Mouse (Mus musculus): ENCODE data around the gene Klhl31. TPM values are rescaled to one million over a fixed set of nuclear protein-coding genes. Genes with fewer than 3 reads are reported as not detected.
A peak's percentile ranks its signal among the peaks of the same experiment; 100 is the strongest.

Klhl31 gene
- 1.4 and 1.6 TPM in 2 replicates for polyA plus RNA-seq (2014; fragmentation: Nextera tagmentation; extraction: Ambion mirVana)

GRCm38 (mm10) chr9:77636450-77636951 is at the start of gene Klhl31:
Gene Klhl31 (plus strand): TSS chr9:77636500.
- ATAC-seq (replicated peaks; ENCODE audit: insufficient number of reproducible peaks, low FRiP score, low TSS enrichment, low read depth) (no peak), DNase-seq (ENCODE audit: low spot score) (peak; percentile 19)
- H3K36me3 ChIP-seq (replicated peaks; ENCODE audit: control insufficient read depth, insufficient read depth, low read depth, low read length): no peaks in the 10 kb centered on the region
- no peaks in the 10 kb centered on the region for H3K27me3 ChIP-seq (ENCODE audit: control insufficient read depth, insufficient read depth, low read length)
- WGBS: 56% methylated on average over 10 of the region's 10 CpGs
- no peak within 1 kb of the TSS for H3K9ac ChIP-seq (replicated peaks; ENCODE audit: low read length)
- no peaks in the 10 kb centered on the region for H3K9me3 ChIP-seq (replicated peaks; ENCODE audit: control insufficient read depth, low read length)
- no peaks in the 10 kb centered on the region for H3K4me1 ChIP-seq (ENCODE audit: control insufficient read depth, insufficient read depth, low read length)
- no peak within 1 kb of the TSS for H3K4me3 ChIP-seq (ENCODE audit: low read depth, low read length)
- no peak within 1 kb of the TSS for H3K27ac ChIP-seq (replicated peaks; ENCODE audit: low read depth, low read length)
- no peak within 1 kb of the TSS for H3K4me2 ChIP-seq (ENCODE audit: low read depth, low read length)

DNA sequence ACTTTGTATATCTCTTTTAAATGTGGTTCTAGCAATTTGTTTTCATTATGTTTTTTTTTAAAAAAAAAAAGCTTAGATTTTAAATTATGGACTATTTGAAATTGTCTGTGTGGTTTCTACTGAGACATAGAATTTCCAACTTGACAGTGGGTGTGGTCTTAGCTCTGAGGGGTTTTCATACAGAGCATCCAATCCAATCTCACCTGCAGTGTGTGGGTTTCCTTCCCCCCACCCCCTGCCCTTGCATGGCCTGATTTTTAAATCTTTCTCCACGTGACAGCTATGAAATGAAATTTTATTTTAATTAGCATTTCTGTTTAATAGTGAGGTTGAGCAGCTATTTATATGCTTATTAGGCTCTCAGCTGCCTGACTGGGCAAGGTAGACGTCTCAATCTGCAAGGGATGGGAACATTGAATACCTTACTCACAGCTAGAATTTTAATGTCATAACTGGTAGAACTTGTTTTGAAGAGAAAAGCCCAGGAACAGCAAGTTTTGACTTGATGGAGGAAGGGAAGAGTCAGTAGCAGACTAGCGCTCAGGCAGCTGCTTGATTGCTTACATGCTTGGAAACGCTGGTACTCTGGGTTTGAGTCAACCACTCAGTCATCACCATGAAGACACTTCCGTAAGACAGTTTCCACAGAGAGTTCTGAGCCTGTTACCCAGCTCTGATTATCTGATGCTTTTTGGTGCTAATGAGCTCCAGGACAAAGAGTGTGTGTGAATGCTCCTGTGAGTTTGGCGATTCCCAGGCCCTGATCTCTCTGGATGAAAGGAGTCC is 49.3 kb upstream of the Klhl31 start:
- H3K27ac ChIP-seq (replicated peaks; ENCODE audit: low read depth, low read length): no peak overlapping the region
- WGBS: 67% methylated on average over 6 of the region's 6 CpGs
- DNase-seq (ENCODE audit: low spot score) (no peak), ATAC-seq (replicated peaks; ENCODE audit: insufficient number of reproducible peaks, low FRiP score, low TSS enrichment, low read depth) (no peak)
- H3K4me1 ChIP-seq (ENCODE audit: control insufficient read depth, insufficient read depth, low read length): no peaks in the 10 kb centered on the region
- no peak overlapping the region for H3K4me3 ChIP-seq (ENCODE audit: low read depth, low read length)
- H3K36me3 ChIP-seq (replicated peaks; ENCODE audit: control insufficient read depth, insufficient read depth, low read depth, low read length): no peaks in the 10 kb centered on the region
- H3K27me3 ChIP-seq (ENCODE audit: control insufficient read depth, insufficient read depth, low read length): no peaks in the 10 kb centered on the region
- no peak overlapping the region for H3K4me2 ChIP-seq (ENCODE audit: low read depth, low read length)
- no peak overlapping the region for H3K9ac ChIP-seq (replicated peaks; ENCODE audit: low read length)
- H3K9me3 ChIP-seq (replicated peaks; ENCODE audit: control insufficient read depth, low read length): no peaks in the 10 kb centered on the region

GRCm38 (mm10) chr9:77587616-77588015 is 48.7 kb upstream of the Klhl31 start:
- no peaks in the 10 kb centered on the region for H3K27me3 ChIP-seq (ENCODE audit: control insufficient read depth, insufficient read depth, low read length)
- no peak overlapping the region for H3K27ac ChIP-seq (replicated peaks; ENCODE audit: low read depth, low read length)
- 88% methylated on average over 7 of the region's 7 CpGs for WGBS
- DNase-seq (ENCODE audit: low spot score): no peak
- H3K9me3 ChIP-seq (replicated peaks; ENCODE audit: control insufficient read depth, low read length): no peaks in the 10 kb centered on the region
- H3K4me2 ChIP-seq (ENCODE audit: low read depth, low read length): no peak overlapping the region
- no peaks in the 10 kb centered on the region for H3K36me3 ChIP-seq (replicated peaks; ENCODE audit: control insufficient read depth, insufficient read depth, low read depth, low read length)
- ATAC-seq (replicated peaks; ENCODE audit: insufficient number of reproducible peaks, low FRiP score, low TSS enrichment, low read depth): no peak
- no peak overlapping the region for H3K9ac ChIP-seq (replicated peaks; ENCODE audit: low read length)
- no peaks in the 10 kb centered on the region for H3K4me1 ChIP-seq (ENCODE audit: control insufficient read depth, insufficient read depth, low read length)
- H3K4me3 ChIP-seq (ENCODE audit: low read depth, low read length): no peak overlapping the region

DNA sequence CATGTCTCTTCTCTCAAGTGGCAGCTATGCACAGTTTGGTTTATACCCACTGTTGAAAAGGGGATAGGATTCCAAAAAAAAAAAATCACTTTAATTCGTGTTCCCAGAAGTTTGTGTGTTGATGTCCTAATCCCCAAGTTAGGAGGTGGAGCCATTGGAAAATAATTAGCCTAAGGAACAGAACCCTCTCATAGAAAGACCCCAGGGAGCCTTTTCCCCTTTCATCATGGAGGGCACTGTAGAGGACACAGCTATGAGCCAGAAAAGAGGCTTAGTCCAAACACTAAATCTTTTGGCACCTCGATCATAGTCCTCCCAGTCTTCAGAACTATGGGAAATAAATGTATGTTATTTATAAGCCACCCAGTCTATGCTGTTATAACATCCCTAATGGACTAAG is 46.8 kb upstream of the Klhl31 start:
- DNase-seq (ENCODE audit: low spot score) (no peak), ATAC-seq (replicated peaks; ENCODE audit: insufficient number of reproducible peaks, low FRiP score, low TSS enrichment, low read depth) (no peak)
- no peak overlapping the region for H3K27ac ChIP-seq (replicated peaks; ENCODE audit: low read depth, low read length)
- no peak overlapping the region for H3K9ac ChIP-seq (replicated peaks; ENCODE audit: low read length)
- no peaks in the 10 kb centered on the region for H3K4me1 ChIP-seq (ENCODE audit: control insufficient read depth, insufficient read depth, low read length)
- H3K9me3 ChIP-seq (replicated peaks; ENCODE audit: control insufficient read depth, low read length): no peaks in the 10 kb centered on the region
- H3K27me3 ChIP-seq (ENCODE audit: control insufficient read depth, insufficient read depth, low read length): no peaks in the 10 kb centered on the region
- no peaks in the 10 kb centered on the region for H3K36me3 ChIP-seq (replicated peaks; ENCODE audit: control insufficient read depth, insufficient read depth, low read depth, low read length)
- WGBS: 48% methylated on average over 2 of the region's 2 CpGs
- no peak overlapping the region for H3K4me3 ChIP-seq (ENCODE audit: low read depth, low read length)
- H3K4me2 ChIP-seq (ENCODE audit: low read depth, low read length): no peak overlapping the region

DNA sequence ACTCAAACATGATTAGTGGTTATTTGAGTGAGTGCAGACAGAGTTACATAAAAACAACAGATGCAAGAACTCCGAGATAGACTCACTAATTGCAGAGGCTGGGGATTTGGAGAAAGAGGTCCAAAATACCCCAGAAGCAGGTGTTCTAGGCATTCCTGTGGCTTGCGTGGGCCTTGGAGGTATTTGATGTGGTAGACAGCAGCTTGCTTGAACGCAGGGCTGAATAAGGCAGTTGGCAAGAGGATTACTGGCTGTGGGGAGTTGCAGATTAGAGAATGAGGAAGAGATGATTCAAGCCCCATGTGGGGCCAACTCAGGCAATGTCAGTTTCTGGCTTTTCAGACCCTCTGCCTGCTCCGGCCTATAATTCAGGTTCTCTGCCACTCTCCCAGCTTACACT is 43.9 kb upstream of the Klhl31 start:
- no peak for ATAC-seq (replicated peaks; ENCODE audit: insufficient number of reproducible peaks, low FRiP score, low TSS enrichment, low read depth)
- H3K27me3 ChIP-seq (ENCODE audit: control insufficient read depth, insufficient read depth, low read length): no peaks in the 10 kb centered on the region

DNA sequence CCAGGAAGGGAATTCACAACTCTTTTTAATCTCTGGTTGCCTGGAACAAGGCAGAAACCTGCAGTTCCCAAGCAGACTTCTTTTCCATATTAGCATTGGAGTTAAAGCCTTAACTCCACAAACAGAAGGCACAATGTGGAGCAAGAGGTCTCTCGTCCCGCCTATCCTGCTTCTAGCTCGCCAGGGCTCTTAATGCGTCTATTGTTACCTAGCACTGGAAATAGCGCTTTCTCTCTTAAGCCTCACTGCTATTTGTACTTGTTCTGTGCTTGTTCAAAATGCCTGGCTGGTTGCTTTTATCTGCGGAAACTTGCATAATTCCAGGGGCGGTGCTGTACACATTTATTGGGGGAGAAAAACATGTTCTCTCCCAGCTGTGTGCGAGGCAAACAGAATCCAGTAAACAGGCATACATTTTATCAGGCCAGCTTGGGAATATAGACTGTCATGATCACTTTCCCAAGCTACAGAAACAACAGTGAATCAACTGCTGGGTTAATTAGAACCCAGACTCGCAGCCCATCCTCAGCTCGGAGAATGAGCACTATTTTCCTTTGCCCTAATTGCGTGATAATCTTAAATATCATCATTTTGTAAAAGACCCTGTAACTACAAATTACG is 41.2 kb upstream of the Klhl31 start:
- Histone ChIP-seq H3K4me1 (ENCODE audit: control insufficient read depth, insufficient read depth, low read length) (no peaks in the 10 kb centered on the region), H3K27me3 (ENCODE audit: control insufficient read depth, insufficient read depth, low read length) (no peaks in the 10 kb centered on the region), H3K27ac (replicated peaks; ENCODE audit: low read depth, low read length) (no peak overlapping the region), H3K4me3 (ENCODE audit: low read depth, low read length) (no peak overlapping the region), H3K36me3 (replicated peaks; ENCODE audit: control insufficient read depth, insufficient read depth, low read depth, low read length) (no peaks in the 10 kb centered on the region), H3K9ac (replicated peaks; ENCODE audit: low read length) (no peak overlapping the region), H3K9me3 (replicated peaks; ENCODE audit: control insufficient read depth, low read length) (no peaks in the 10 kb centered on the region), H3K4me2 (ENCODE audit: low read depth, low read length) (no peak overlapping the region)
- ATAC-seq (replicated peaks; ENCODE audit: insufficient number of reproducible peaks, low FRiP score, low TSS enrichment, low read depth) (no peak), DNase-seq (ENCODE audit: low spot score) (peak; percentile 27)
- 42% methylated on average over 12 of the region's 12 CpGs for WGBS

More for the DNA sequence above, 43.9 kb upstream of the Klhl31 start:
- Histone ChIP-seq H3K4me3 (ENCODE audit: low read depth, low read length) (no peak overlapping the region), H3K36me3 (replicated peaks; ENCODE audit: control insufficient read depth, insufficient read depth, low read depth, low read length) (no peaks in the 10 kb centered on the region), H3K4me1 (ENCODE audit: control insufficient read depth, insufficient read depth, low read length) (no peaks in the 10 kb centered on the region), H3K27ac (replicated peaks; ENCODE audit: low read depth, low read length) (no peak overlapping the region), H3K9me3 (replicated peaks; ENCODE audit: control insufficient read depth, low read length) (no peaks in the 10 kb centered on the region), H3K9ac (replicated peaks; ENCODE audit: low read length) (no peak overlapping the region), H3K4me2 (ENCODE audit: low read depth, low read length) (no peak overlapping the region)
- WGBS: 54% methylated on average over 4 of the region's 4 CpGs
- no peak for DNase-seq (ENCODE audit: low spot score)

GRCm38 (mm10) chr9:77596355-77596754 is 39.9 kb upstream of the Klhl31 start:
- H3K4me1 ChIP-seq (ENCODE audit: control insufficient read depth, insufficient read depth, low read length): no peaks in the 10 kb centered on the region
- H3K27ac ChIP-seq (replicated peaks; ENCODE audit: low read depth, low read length): no peak overlapping the region
- no peaks in the 10 kb centered on the region for H3K36me3 ChIP-seq (replicated peaks; ENCODE audit: control insufficient read depth, insufficient read depth, low read depth, low read length)
- ATAC-seq (replicated peaks; ENCODE audit: insufficient number of reproducible peaks, low FRiP score, low TSS enrichment, low read depth) (no peak), DNase-seq (ENCODE audit: low spot score) (peak; percentile 83)
- 29% methylated on average over 7 of the region's 7 CpGs for WGBS
- H3K9me3 ChIP-seq (replicated peaks; ENCODE audit: control insufficient read depth, low read length): no peaks in the 10 kb centered on the region
- H3K27me3 ChIP-seq (ENCODE audit: control insufficient read depth, insufficient read depth, low read length): no peaks in the 10 kb centered on the region
- no peak overlapping the region for H3K9ac ChIP-seq (replicated peaks; ENCODE audit: low read length)
- H3K4me2 ChIP-seq (ENCODE audit: low read depth, low read length): no peak overlapping the region
- H3K4me3 ChIP-seq (ENCODE audit: low read depth, low read length): no peak overlapping the region

DNA sequence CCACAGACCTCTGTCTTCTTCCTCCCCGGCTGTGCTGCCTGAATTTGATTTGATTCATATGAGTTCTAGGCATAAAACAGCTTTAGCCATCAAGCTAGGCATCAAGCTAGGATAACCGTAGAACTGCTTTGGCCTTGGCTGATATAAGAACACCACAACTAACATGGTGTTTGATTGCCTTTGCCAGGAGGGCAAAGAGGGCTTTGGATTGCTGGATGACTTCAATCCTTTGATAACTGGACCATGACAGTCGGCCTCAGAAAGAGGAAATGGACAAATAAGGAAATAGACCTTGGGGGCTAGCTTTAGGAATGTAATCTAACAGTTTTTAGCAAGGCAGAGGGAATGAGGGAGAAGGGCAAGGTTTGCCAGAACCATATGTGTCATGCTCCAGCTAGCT is 37.7 kb upstream of the Klhl31 start:
- 54% methylated on average over 3 of the region's 3 CpGs for WGBS
- Histone ChIP-seq H3K4me1 (ENCODE audit: control insufficient read depth, insufficient read depth, low read length) (no peaks in the 10 kb centered on the region), H3K9ac (replicated peaks; ENCODE audit: low read length) (no peak overlapping the region), H3K27me3 (ENCODE audit: control insufficient read depth, insufficient read depth, low read length) (no peaks in the 10 kb centered on the region), H3K27ac (replicated peaks; ENCODE audit: low read depth, low read length) (no peak overlapping the region), H3K4me2 (ENCODE audit: low read depth, low read length) (no peak overlapping the region), H3K36me3 (replicated peaks; ENCODE audit: control insufficient read depth, insufficient read depth, low read depth, low read length) (no peaks in the 10 kb centered on the region), H3K4me3 (ENCODE audit: low read depth, low read length) (no peak overlapping the region), H3K9me3 (replicated peaks; ENCODE audit: control insufficient read depth, low read length) (no peaks in the 10 kb centered on the region)
- DNase-seq (ENCODE audit: low spot score) (no peak), ATAC-seq (replicated peaks; ENCODE audit: insufficient number of reproducible peaks, low FRiP score, low TSS enrichment, low read depth) (no peak)

Measured in embryonic facial prominence, embryonic 11.5 days (tissue).